Mouse (Mus musculus) CD4-positive, CD25-positive, alpha-beta regulatory T cell, adult 2 months (primary cell): ENCODE measurements around the gene Zdhhc20.
"Not testable (repeated sequence)": the region's sequence is repeated elsewhere in the genome, so short reads cannot be mapped to it uniquely, and the experiment has no call there.

Source experiments
- DNase-seq: peaks from one replicate; pipeline ENCODE4 v3.0.0-alpha.2; 2012; ENCODE audit warnings: low read depth, low spot score

Zdhhc20 gene

GRCm38 (mm10) chr14:57890011-57890842, at the start of gene Zdhhc20:
Gene Zdhhc20, minus strand, starts transcription at chr14:57890276.
- peak; percentile 98 for DNase-seq

- DNase-seq, result no peak
Observed at GRCm38 (mm10) chr14:57937297-57937696, 47.2 kb upstream of the Zdhhc20 start.

GRCm38 (mm10) chr14:57934666-57935065, 44.6 kb upstream of the Zdhhc20 start:
- DNase-seq, result no peak

GRCm38 (mm10) chr14:57933608-57934007, 43.5 kb upstream of the Zdhhc20 start:
- no peak for DNase-seq

GRCm38 (mm10) chr14:57932881-57933443, 42.9 kb upstream of the Zdhhc20 start:
- DNase-seq, result no peak

- DNase-seq, result no peak
Observed at GRCm38 (mm10) chr14:57921428-57922131, 31.5 kb upstream of the Zdhhc20 start.

GRCm38 (mm10) chr14:57920568-57921310, 30.7 kb upstream of the Zdhhc20 start:
- DNase-seq, result no peak

- DNase-seq, result no peak
Observed at GRCm38 (mm10) chr14:57919148-57919875, 29.2 kb upstream of the Zdhhc20 start.

GRCm38 (mm10) chr14:57915341-57915740, 25.3 kb upstream of the Zdhhc20 start:
- DNase-seq, result no peak

GRCm38 (mm10) chr14:57912211-57913007, 22.3 kb upstream of the Zdhhc20 start:
- peak; percentile 41 for DNase-seq

- DNase-seq, result not testable (repeated sequence)
Observed at GRCm38 (mm10) chr14:57911787-57912186, 21.7 kb upstream of the Zdhhc20 start.

- peak; percentile 11 for DNase-seq
Observed at GRCm38 (mm10) chr14:57911316-57911715, 21.2 kb upstream of the Zdhhc20 start.

GRCm38 (mm10) chr14:57910501-57911068, 20.5 kb upstream of the Zdhhc20 start:
- peak; percentile 94 for DNase-seq

GRCm38 (mm10) chr14:57909297-57909696, 19.2 kb upstream of the Zdhhc20 start:
- DNase-seq, result no peak

GRCm38 (mm10) chr14:57908431-57908830, 18.4 kb upstream of the Zdhhc20 start:
- DNase-seq, result peak; percentile 59

- no peak for DNase-seq
Observed at GRCm38 (mm10) chr14:57901998-57902397, 11.9 kb upstream of the Zdhhc20 start.

GRCm38 (mm10) chr14:57896882-57897281, 6.8 kb upstream of the Zdhhc20 start:
- DNase-seq, result peak; percentile 65

GRCm38 (mm10) chr14:57896088-57896871, 6.2 kb upstream of the Zdhhc20 start:
- peak; percentile 18 for DNase-seq

GRCm38 (mm10) chr14:57894346-57894745, 4.3 kb upstream of the Zdhhc20 start:
- DNase-seq, result no peak
